Mouse (Mus musculus) lung, postnatal 0 days (tissue): ENCODE results near the gene Chrna10. TPM values are rescaled to one million over a fixed set of nuclear protein-coding genes. Genes with fewer than 3 reads are reported as not detected.

Experiments used
- ATAC-seq: fragments of 200-750 bp; cut with Nextera tagmentation; 2 replicates; pipeline ENCODE4 v1.8.0; 2017; ENCODE audit warnings: moderate library complexity
- DNase-seq: peaks from one replicate; pipeline ENCODE4 v3.0.0-alpha.2; 2016; ENCODE audit warnings: low spot score
- H3K27ac ChIP-seq: fragments of 300-500 bp; sonication (generic); 2 replicates; pipeline ENCODE4 v1.5.1; 2014; ENCODE audit warnings: antibody characterized with exemption, mild to moderate bottlenecking, low read length, mixed read lengths
- H3K27me3 ChIP-seq: fragments of 300-500 bp; sonication (generic); replicated peaks from 2 replicates; pipeline ENCODE4 v1.6.1; 2014; ENCODE audit warnings: low read length, mixed read lengths; ENCODE audit not compliant: insufficient read depth
- H3K36me3 ChIP-seq: fragments of 300-500 bp; sonication (generic); 2 replicates; pipeline ENCODE4 v1.6.1; 2014; ENCODE audit warnings: low read length, mixed read lengths; ENCODE audit not compliant: insufficient read depth
- H3K4me1 ChIP-seq: fragments of 300-500 bp; sonication (generic); 2 replicates; pipeline ENCODE4 v1.6.1; 2014; ENCODE audit warnings: antibody characterized with exemption, low read depth, low read length, mixed read lengths; ENCODE audit not compliant: insufficient read depth
- H3K4me2 ChIP-seq: fragments of 300-500 bp; sonication (generic); replicated peaks from 2 replicates; pipeline ENCODE4 v1.6.1; 2014; ENCODE audit warnings: low read depth, mild to moderate bottlenecking, low read length, moderate library complexity, mixed read lengths
- H3K4me3 ChIP-seq: fragments of 300-500 bp; sonication (generic); 2 replicates; pipeline ENCODE4 v1.5.1; 2014; ENCODE audit warnings: low read depth, low read length
- H3K9ac ChIP-seq: fragments of 300-500 bp; sonication (generic); replicated peaks from 2 replicates; pipeline ENCODE4 v1.6.1; 2014; ENCODE audit warnings: low read depth, mild to moderate bottlenecking
- H3K9me3 ChIP-seq: fragments of 300-500 bp; sonication (generic); 2 replicates; pipeline ENCODE4 v1.6.1; 2016; ENCODE audit warnings: low read length, mixed read lengths
- CTCF ChIP-seq: IDR thresholded peaks from 2 replicates; pipeline ENCODE4 v1.5.1; 2016; ENCODE audit warnings: antibody characterized with exemption, mild to moderate bottlenecking
- EP300 ChIP-seq: IDR thresholded peaks from 2 replicates; pipeline ENCODE4 v1.6.1; 2016; ENCODE audit warnings: antibody characterized with exemption, mild to moderate bottlenecking, control low read depth
- WGBS: fragments of 180-500 bp; shearing (Covaris S2); extraction: QIAGEN DNeasy Blood & Tissue Kit; methylation state at CpG from one replicate; pipeline ENCODE4 v1.1.7; 2014; 5-methylcytosine and 5-hydroxymethylcytosine counted together
- polyA plus RNA-seq: library from polyadenylated mRNA; unstranded; fragments of >200 nt; fragmentation: Nextera tagmentation; extraction: Ambion mirVana; gene quantifications from 2 replicates; pipeline ENCODE4 v1.2.1, GENCODE M21; 2015

Chrna10 gene
- polyA plus RNA-seq, 1 experiment from 2014 or later, result 0.36 TPM

DNA sequence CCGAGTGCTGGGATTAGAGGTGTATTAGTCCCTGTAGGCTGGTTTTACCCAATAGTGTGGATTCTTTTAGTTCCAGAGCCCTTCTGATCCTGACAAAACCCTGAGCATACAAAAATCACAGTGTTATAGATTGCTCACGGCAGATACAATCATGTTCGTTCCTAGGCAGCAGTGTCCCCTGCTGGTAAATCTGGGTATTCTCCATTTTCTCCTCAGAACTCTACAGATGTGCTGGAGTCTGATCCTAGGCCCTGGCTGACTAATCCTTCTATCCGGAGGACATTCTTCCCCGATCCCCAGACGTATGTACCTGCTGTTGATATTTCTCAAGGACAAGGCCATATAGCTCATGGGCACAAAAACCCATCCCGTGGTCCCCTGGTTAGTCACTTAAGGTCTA, 38.1 kb downstream of the Chrna10 start:
- peak; percentile 40; the same call in 1 of the 2 replicates for ATAC-seq
- peaks cover 27% of the 10 kb centered on the region for H3K36me3 ChIP-seq
- no peaks in the 10 kb centered on the region for H3K9me3 ChIP-seq
- H3K4me1 ChIP-seq, result no peaks in the 10 kb centered on the region
- H3K27ac ChIP-seq, result no peak overlapping the region
- H3K4me3 ChIP-seq, result no peak overlapping the region
- H3K9ac ChIP-seq, result no peak overlapping the region
- DNase-seq, result peak; percentile 44
- H3K4me2 ChIP-seq, result no peak overlapping the region
- H3K27me3 ChIP-seq, result no peaks in the 10 kb centered on the region
- WGBS, result 71% methylated on average over 7 of the region's 7 CpGs
- TF ChIP-seq EP300, result no peak
- TF ChIP-seq CTCF, result peak; percentile 82

DNA sequence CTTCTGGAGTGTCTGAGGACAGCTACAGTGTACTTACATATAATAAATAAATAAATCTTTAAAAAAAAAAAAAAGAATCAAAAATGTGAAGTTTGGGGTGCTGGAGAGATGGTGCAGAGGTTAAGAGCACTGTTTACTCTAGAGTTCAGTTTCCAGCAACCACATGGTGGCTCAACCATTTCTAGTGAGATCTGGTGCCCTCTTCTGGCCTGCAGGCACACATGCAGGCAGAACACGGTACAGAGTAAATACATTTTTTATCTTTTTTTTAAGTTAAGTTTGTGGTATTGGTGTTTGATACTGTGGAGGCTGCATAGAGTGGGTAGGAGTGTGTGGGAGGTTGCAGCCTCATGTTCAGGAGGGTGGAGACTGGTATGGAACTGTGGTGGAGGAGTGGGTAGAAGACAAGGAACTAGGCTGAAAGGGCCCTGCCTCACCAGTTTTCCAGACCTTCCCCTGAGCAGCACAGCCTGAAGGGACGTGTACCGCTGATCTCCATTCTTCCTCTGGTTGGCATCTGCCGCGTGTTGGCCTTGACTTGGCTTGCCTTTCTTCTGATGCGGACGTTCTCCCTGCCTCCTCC, 39.8 kb downstream of the Chrna10 start:
- ATAC-seq (no peak), DNase-seq (peak; percentile 26)
- no peaks in the 10 kb centered on the region for H3K9me3 ChIP-seq
- no peaks in the 10 kb centered on the region for H3K4me1 ChIP-seq
- peaks cover 30% of the 10 kb centered on the region for H3K36me3 ChIP-seq
- H3K4me2 ChIP-seq, result no peak overlapping the region
- no peaks in the 10 kb centered on the region for H3K27me3 ChIP-seq
- TF ChIP-seq CTCF (peak; percentile 73), EP300 (no peak)
- no peak overlapping the region for H3K9ac ChIP-seq
- no peak overlapping the region for H3K27ac ChIP-seq
- WGBS, result 73% methylated on average over 7 of the region's 7 CpGs
- H3K4me3 ChIP-seq, result no peak overlapping the region

DNA sequence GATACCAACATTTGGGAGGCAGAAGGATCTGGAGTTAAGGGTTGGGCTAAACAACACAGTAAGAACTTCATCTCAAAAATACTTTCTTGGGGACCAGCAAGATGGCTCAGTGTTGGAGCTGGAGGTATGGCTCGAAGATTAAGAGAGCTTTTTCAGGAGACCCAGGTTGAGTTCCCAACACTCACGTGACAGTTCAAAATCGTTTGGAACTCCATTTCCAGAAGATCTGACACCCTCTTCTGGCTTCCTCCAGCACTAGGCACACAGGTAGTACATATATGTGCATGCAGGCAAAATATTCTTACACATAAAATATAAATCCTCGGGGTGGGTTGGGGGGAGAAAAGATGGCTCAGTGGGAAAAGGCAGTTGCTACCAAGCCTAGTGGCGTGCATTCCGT, 50.3 kb downstream of the Chrna10 start:
- DNase-seq (no peak), ATAC-seq (no peak)
- no peak overlapping the region for H3K27ac ChIP-seq
- peaks cover 13% of the 10 kb centered on the region; the same call in 1 of the 2 replicates for H3K4me1 ChIP-seq
- no peaks in the 10 kb centered on the region for H3K36me3 ChIP-seq
- 0 out of 2 replicates have a peak overlapping the region, but pooled peaks have one; percentile 48 for H3K9ac ChIP-seq
- H3K4me2 ChIP-seq, result peak overlapping the region; percentile 75
- no peaks in the 10 kb centered on the region for H3K9me3 ChIP-seq
- H3K27me3 ChIP-seq, result no peaks in the 10 kb centered on the region
- WGBS, result 56% methylated on average over 6 of the region's 6 CpGs
- TF ChIP-seq EP300, result no peak
- no peak for TF ChIP-seq CTCF
- peak overlapping the region; percentile 62; the same call in 1 of the 2 replicates for H3K4me3 ChIP-seq

DNA sequence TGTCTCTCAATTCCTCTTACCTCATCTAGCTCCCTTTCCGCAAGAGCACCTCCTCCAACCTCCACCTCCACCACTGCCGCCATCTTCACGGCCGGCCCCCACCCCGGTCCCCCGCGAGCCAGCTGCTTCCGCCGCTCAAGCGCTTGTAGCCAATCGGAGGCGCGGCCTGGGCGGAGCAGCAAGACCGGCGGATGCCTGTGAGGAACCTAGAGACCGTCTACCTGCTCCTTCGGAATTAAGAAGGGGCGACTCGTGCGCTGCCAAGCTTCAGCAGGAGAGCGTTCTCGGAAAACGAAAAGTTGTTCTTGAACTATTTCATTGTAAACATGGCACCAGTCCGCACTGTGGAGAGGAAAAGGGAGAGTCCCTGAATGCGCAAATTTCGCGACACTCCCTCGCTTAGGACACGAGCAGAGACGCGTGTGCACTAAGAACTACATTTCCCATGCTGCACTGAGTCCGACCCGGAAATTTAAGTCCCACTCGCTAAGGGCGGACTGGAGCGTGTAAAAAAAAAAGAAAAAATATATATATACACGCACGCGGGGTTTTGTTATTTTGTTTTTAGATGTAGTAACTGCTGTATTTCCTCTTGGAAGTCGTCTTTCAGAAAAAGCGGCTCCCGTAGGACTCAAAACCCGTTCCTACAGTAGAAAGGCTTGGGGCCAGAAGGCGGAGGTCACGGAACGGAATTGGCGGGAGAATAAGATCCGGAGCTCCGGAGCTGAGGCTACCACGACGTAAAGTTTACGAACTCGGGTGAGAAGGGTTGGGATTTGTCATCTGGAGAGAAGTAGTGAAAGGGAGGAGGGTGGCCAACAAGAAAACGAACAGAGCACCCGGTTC, 51.4 kb downstream of the Chrna10 start, which contains the start of the genes Rnf121, Xndc1 and Xntrpc:
Gene Rnf121 (minus strand): TSS at position 424 of the 846 bp plus-strand sequence.
Gene Xndc1 (plus strand): TSS at position 466 of the 846 bp plus-strand sequence.
Gene Xntrpc (plus strand): TSS at position 668 of the 846 bp plus-strand sequence.
- WGBS, result under 1% methylated on average over 56 of the region's 56 CpGs

DNA sequence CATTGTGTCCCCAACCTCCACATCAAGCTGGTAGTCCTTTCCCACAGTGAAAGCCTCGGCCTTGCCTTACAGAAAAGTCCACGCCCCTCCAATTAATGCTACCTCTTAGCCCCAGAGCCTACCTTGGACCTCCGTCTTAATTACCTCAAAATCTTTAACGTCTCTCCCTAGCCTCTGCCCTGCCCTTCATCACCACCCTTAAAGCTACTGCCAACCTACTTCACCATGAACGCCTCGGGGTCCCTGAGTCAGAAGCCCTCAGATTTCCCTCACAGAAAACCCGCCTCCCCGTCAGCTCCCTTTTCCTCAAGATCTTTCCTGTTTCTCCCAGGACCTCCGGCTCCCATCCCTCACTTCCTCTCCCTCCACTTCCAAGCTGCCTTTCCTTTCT, 52.0 kb downstream of the Chrna10 start:
- under 1% methylated on average over 9 of the region's 9 CpGs for WGBS
- no peaks in the 10 kb centered on the region for H3K9me3 ChIP-seq
- H3K9ac ChIP-seq, result peak overlapping the region; percentile 48
- DNase-seq (no peak), ATAC-seq (peak; percentile 7)
- TF ChIP-seq EP300 (no peak), CTCF (no peak)
- H3K27me3 ChIP-seq, result no peaks in the 10 kb centered on the region
- peaks cover 13% of the 10 kb centered on the region; the same call in 1 of the 2 replicates for H3K4me1 ChIP-seq
- H3K4me2 ChIP-seq, result peak overlapping the region; percentile 75
- H3K27ac ChIP-seq, result peak overlapping the region; percentile 79; the same call in 1 of the 2 replicates
- peak overlapping the region; percentile 62 for H3K4me3 ChIP-seq
- H3K36me3 ChIP-seq, result no peaks in the 10 kb centered on the region

More for the DNA sequence above, 51.4 kb downstream of the Chrna10 start, which contains the start of the genes Rnf121, Xndc1 and Xntrpc:
- H3K4me1 ChIP-seq, result peaks cover 13% of the 10 kb centered on the region; the same call in 1 of the 2 replicates
- H3K36me3 ChIP-seq, result no peaks in the 10 kb centered on the region
- peak; percentile 99 for ATAC-seq
- H3K27ac ChIP-seq, result peak within 1 kb of the TSS; percentile 79
- TF ChIP-seq EP300 (no peak), CTCF (no peak)
- peak within 1 kb of the TSS; percentile 62 for H3K4me3 ChIP-seq
- H3K9me3 ChIP-seq, result no peaks in the 10 kb centered on the region
- peak within 1 kb of the TSS; percentile 48 for H3K9ac ChIP-seq
- no peaks in the 10 kb centered on the region for H3K27me3 ChIP-seq
- peak; percentile 97 for DNase-seq
- H3K4me2 ChIP-seq, result peak within 1 kb of the TSS; percentile 75

DNA sequence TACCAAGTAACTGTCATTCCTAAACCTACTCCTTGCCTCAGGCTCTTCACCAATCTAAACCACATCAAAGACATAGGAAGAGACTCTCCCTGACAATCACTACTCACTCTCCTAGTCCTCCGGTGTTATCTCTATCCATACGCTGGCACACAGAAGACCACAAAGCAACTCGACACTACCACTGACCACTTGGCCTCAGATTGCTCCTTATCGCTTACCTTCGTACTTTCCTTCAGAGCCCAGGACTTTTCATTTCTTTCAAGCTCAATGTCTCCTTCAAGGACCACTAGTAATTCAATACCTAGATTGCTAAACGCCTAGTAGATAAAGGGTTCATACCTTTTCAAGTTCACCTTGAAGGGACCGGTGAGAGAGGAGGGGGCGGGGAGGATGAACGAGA, 52.7 kb downstream of the Chrna10 start:
- no peak for ATAC-seq
- Histone ChIP-seq H3K27me3 (no peaks in the 10 kb centered on the region), H3K9ac (no peak overlapping the region), H3K27ac (no peak overlapping the region), H3K4me2 (peak overlapping the region; percentile 75; the same call in 1 of the 2 replicates), H3K4me3 (no peak overlapping the region), H3K4me1 (peaks cover 13% of the 10 kb centered on the region; the same call in 1 of the 2 replicates), H3K36me3 (no peaks in the 10 kb centered on the region; the same call in 1 of the 2 replicates), H3K9me3 (no peaks in the 10 kb centered on the region)
- DNase-seq, result no peak
- 59% methylated on average over 9 of the region's 9 CpGs for WGBS
- TF ChIP-seq CTCF (no peak), EP300 (no peak)
